Mouse (Mus musculus) kidney, embryonic 16.5 days (tissue): Measurements from ENCODE around the gene Klhl12. TPM values are rescaled to one million over a fixed set of nuclear protein-coding genes. Genes with fewer than 3 reads are reported as not detected.
"Not testable (repeated sequence)": the region's sequence is repeated elsewhere in the genome, so short reads cannot be mapped to it uniquely, and the experiment has no call there.

Experiments
- ATAC-seq: fragments of 200-750 bp; cut with Nextera tagmentation; 2 replicates; pipeline ENCODE4 v1.8.0; 2017; ENCODE audit warnings: moderate TSS enrichment; ENCODE audit not compliant: low FRiP score, low TSS enrichment
- H3K27ac ChIP-seq: fragments of 300-500 bp; sonication (generic); 2 replicates; pipeline ENCODE4 v1.5.1; 2014; ENCODE audit warnings: low read length
- H3K27me3 ChIP-seq: fragments of 300-500 bp; sonication (generic); 2 replicates; pipeline ENCODE4 v1.6.1; 2014; ENCODE audit warnings: low read length, control low read depth, mixed read lengths; ENCODE audit not compliant: insufficient read depth
- H3K36me3 ChIP-seq: fragments of 300-500 bp; sonication (generic); 2 replicates; pipeline ENCODE4 v1.6.1; 2014; ENCODE audit warnings: low read length, control low read depth, mixed read lengths; ENCODE audit not compliant: insufficient read depth
- H3K4me1 ChIP-seq: fragments of 300-500 bp; sonication (generic); 2 replicates; pipeline ENCODE4 v1.6.1; 2014; ENCODE audit warnings: low read length, control low read depth, mixed read lengths; ENCODE audit not compliant: insufficient read depth
- H3K4me2 ChIP-seq: fragments of 300-500 bp; sonication (generic); replicated peaks from 2 replicates; pipeline ENCODE4 v1.6.1; 2014; ENCODE audit warnings: low read depth, low read length
- H3K4me3 ChIP-seq: fragments of 300-500 bp; sonication (generic); 2 replicates; pipeline ENCODE4 v1.5.1; 2014; ENCODE audit warnings: mild to moderate bottlenecking, low read length
- H3K9ac ChIP-seq: fragments of 300-500 bp; sonication (generic); replicated peaks from 2 replicates; pipeline ENCODE4 v1.6.1; 2014; ENCODE audit warnings: low read length
- H3K9me3 ChIP-seq: fragments of 300-500 bp; sonication (generic); 2 replicates; pipeline ENCODE4 v1.6.1; 2016; ENCODE audit warnings: low read length, control low read depth
- WGBS: fragments of 180-500 bp; shearing (Covaris S2); extraction: QIAGEN DNeasy Blood & Tissue Kit; methylation state at CpG from one replicate; pipeline ENCODE4 v1.1.7; 2014; 5-methylcytosine and 5-hydroxymethylcytosine counted together
- polyA plus RNA-seq: library from polyadenylated mRNA; unstranded; fragments of >200 nt; fragmentation: Nextera tagmentation; extraction: Ambion mirVana; gene quantifications from 2 replicates; pipeline ENCODE4 v1.2.1, GENCODE M21; 2015

Klhl12 gene
- polyA plus RNA-seq, 1 experiment from 2014 or later = 32.4 TPM

- not testable (repeated sequence) for H3K4me1 ChIP-seq, H3K4me3 ChIP-seq, H3K9me3 ChIP-seq, H3K27me3 ChIP-seq, H3K36me3 ChIP-seq, H3K9ac ChIP-seq, H3K4me2 ChIP-seq, ATAC-seq, H3K27ac ChIP-seq
- WGBS = 82% methylated on average over 1 of the region's 1 CpGs
These were observed 12.0 kb upstream of the Klhl12 start for GRCm38 (mm10) chr1:134443288-134443687.

- H3K4me2 ChIP-seq = no peak overlapping the region
- H3K9me3 ChIP-seq = no peaks in the 10 kb centered on the region
These were observed 9.9 kb upstream of the Klhl12 start for GRCm38 (mm10) chr1:134445418-134445817.

GRCm38 (mm10) chr1:134448537-134448936, 6.8 kb upstream of the Klhl12 start:
- H3K4me1 ChIP-seq, ATAC-seq, H3K36me3 ChIP-seq, H3K9ac ChIP-seq, H3K4me3 ChIP-seq, H3K4me2 ChIP-seq, H3K27ac ChIP-seq, H3K27me3 ChIP-seq, H3K9me3 ChIP-seq: not testable (repeated sequence)
- 70% methylated on average over 3 of the region's 3 CpGs for WGBS

More at GRCm38 (mm10) chr1:134445418-134445817, 9.9 kb upstream of the Klhl12 start:
- 90% methylated on average over 2 of the region's 2 CpGs for WGBS
- Histone ChIP-seq H3K4me3 (no peak overlapping the region), H3K36me3 (no peaks in the 10 kb centered on the region), H3K9ac (no peak overlapping the region), H3K4me1 (no peaks in the 10 kb centered on the region), H3K27ac (no peak overlapping the region), H3K27me3 (no peaks in the 10 kb centered on the region)
- no peak for ATAC-seq

GRCm38 (mm10) chr1:134450201-134450600, 5.1 kb upstream of the Klhl12 start:
- Histone ChIP-seq H3K27ac (no peak overlapping the region), H3K9ac (no peak overlapping the region), H3K36me3 (no peaks in the 10 kb centered on the region), H3K9me3 (no peaks in the 10 kb centered on the region), H3K4me2 (no peak overlapping the region), H3K4me1 (no peaks in the 10 kb centered on the region), H3K4me3 (no peak overlapping the region), H3K27me3 (0 out of 2 replicates have a peak, but pooled peaks cover 3% of the 10 kb centered on the region)
- WGBS = 77% methylated on average over 4 of the region's 4 CpGs
- ATAC-seq = no peak

- Histone ChIP-seq H3K4me3 (no peak overlapping the region), H3K4me1 (peaks cover 2% of the 10 kb centered on the region), H3K9ac (no peak overlapping the region), H3K27me3 (0 out of 2 replicates have a peak, but pooled peaks cover 3% of the 10 kb centered on the region), H3K9me3 (no peaks in the 10 kb centered on the region), H3K4me2 (no peak overlapping the region), H3K36me3 (no peaks in the 10 kb centered on the region), H3K27ac (no peak overlapping the region)
- WGBS = 41% methylated on average over 3 of the region's 3 CpGs
- ATAC-seq = no peak
These were observed 4.3 kb upstream of the Klhl12 start for GRCm38 (mm10) chr1:134450986-134451385.

- no peak for ATAC-seq
- WGBS = 18% methylated on average over 5 of the region's 5 CpGs
- peak overlapping the region; percentile 87 for H3K4me3 ChIP-seq
These were observed 729 bp downstream of the Klhl12 start for GRCm38 (mm10) chr1:134456060-134456459.

GRCm38 (mm10) chr1:134458139-134458727, 2.9 kb downstream of the Klhl12 start:
- WGBS = 88% methylated on average over 7 of the region's 7 CpGs

More at GRCm38 (mm10) chr1:134456060-134456459, 729 bp downstream of the Klhl12 start:
- peak overlapping the region; percentile 95 for H3K9ac ChIP-seq
- H3K4me2 ChIP-seq = peak overlapping the region; percentile 66
- H3K36me3 ChIP-seq = peaks cover 6% of the 10 kb centered on the region; the same call in 1 of the 2 replicates
- H3K27me3 ChIP-seq = 0 out of 2 replicates have a peak, but pooled peaks cover 3% of the 10 kb centered on the region
- H3K27ac ChIP-seq = no peak overlapping the region
- no peaks in the 10 kb centered on the region for H3K9me3 ChIP-seq
- H3K4me1 ChIP-seq = peaks cover 9% of the 10 kb centered on the region

GRCm38 (mm10) chr1:134460294-134461284, 5.3 kb downstream of the Klhl12 start:
- ATAC-seq = no peak
- Histone ChIP-seq H3K4me3 (no peak overlapping the region), H3K27ac (no peak overlapping the region), H3K36me3 (peaks cover 15% of the 10 kb centered on the region), H3K4me1 (peaks cover 9% of the 10 kb centered on the region), H3K4me2 (no peak overlapping the region), H3K27me3 (no peaks in the 10 kb centered on the region), H3K9ac (no peak overlapping the region), H3K9me3 (no peaks in the 10 kb centered on the region)
- WGBS = 100% methylated on average over 1 of the region's 1 CpGs

More at GRCm38 (mm10) chr1:134458139-134458727, 2.9 kb downstream of the Klhl12 start:
- ATAC-seq = no peak
- H3K4me1 ChIP-seq = peaks cover 9% of the 10 kb centered on the region
- no peak overlapping the region for H3K9ac ChIP-seq
- no peaks in the 10 kb centered on the region for H3K9me3 ChIP-seq
- H3K36me3 ChIP-seq = peaks cover 13% of the 10 kb centered on the region
- no peak overlapping the region for H3K27ac ChIP-seq
- no peak overlapping the region for H3K4me2 ChIP-seq
- no peak overlapping the region for H3K4me3 ChIP-seq
- 0 out of 2 replicates have a peak, but pooled peaks cover 3% of the 10 kb centered on the region for H3K27me3 ChIP-seq

GRCm38 (mm10) chr1:134484623-134485022, 29.3 kb downstream of the Klhl12 start:
- Histone ChIP-seq H3K36me3 (peaks cover 48% of the 10 kb centered on the region), H3K27ac (no peak overlapping the region), H3K27me3 (no peaks in the 10 kb centered on the region), H3K9me3 (no peaks in the 10 kb centered on the region), H3K9ac (no peak overlapping the region), H3K4me2 (no peak overlapping the region), H3K4me1 (no peaks in the 10 kb centered on the region), H3K4me3 (no peak overlapping the region)
- 97% methylated on average over 2 of the region's 2 CpGs for WGBS
- ATAC-seq = no peak
